Mouse (Mus musculus) cerebellum, adult 11 months (tissue): ENCODE data around the gene Zbp1.

ENCODE experiments used
- DNase-seq: peaks from one replicate; pipeline ENCODE4 v3.0.0; 2022

Gene Zbp1

DNA sequence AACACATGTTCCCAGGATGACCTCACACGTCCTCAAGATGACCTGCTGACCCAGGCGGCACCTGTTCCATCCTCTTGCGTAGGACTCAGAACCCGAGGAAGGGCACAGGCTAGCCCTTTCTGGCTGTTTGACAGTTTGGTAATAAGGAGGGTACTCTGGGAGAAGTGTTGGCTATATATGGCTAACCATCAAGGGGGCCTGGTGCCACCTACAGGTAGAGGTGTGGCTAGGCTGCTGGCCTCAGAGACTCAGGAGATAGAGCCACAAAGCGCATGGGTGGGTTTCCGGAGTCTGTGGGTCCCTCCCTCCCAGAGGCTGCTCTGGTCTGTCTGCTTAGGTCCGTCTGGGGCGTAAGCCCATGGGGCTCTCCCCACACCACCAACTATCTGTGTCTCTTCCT, 28.0 kb upstream of the Zbp1 start:
- no peak for DNase-seq

DNA sequence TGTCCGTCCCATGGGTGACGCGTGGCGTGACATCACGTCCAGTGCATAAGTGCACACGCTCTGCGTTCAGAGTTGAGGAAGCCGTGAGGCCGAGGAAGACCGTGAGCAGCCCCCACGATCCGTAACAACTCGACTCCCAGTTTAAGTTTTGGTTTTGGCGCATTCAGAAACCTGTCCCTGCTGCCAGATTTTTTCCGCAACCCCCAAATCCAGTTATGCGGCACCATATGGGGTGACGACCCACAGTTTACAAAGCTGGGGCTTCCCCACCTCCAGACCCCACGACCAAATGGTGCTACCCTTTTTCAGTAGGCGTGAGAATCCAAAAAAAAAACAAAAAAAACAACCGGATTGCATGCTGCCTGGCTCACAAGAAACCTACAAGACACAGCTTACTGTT, 26.5 kb upstream of the Zbp1 start:
- no peak for DNase-seq

DNA sequence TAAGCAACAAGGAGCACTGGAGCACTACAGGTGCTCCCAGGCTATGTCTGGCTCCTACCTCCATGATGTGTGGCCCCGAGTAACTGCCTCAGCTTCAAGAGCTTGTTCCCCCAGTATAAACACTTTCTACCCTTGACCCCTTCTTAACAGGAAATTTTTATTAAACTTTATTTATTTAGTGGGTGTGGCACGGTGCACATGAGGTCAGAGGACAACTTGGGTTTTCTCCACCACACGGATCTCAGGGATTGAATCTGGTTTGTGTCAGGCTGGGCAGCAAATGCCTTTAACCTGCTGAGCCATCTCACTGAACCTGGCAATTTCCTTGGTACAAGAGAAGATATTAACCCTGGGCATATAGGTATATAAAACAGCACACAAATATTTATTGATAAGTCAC, 25.4 kb upstream of the Zbp1 start:
- DNase-seq = no peak

DNA sequence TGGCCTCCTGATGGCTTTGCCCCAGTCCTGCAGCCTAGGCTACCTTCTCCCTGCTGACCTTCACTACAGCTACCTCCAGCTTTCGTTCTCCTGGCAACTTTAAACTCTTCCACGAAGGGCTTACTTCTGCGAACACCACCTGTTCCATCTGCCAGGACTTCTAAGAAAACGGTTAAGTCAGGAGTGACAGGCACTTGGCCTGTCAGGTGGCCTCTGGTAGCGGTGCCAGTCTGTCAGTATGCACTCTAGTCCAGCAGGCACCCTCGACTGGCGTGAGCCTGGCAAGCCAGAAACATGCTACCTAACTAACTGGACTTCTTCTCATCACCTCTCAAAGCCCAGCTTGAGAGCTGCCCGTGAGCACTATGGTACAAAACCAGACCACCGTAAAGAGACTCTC, 24.9 kb upstream of the Zbp1 start:
- no peak for DNase-seq

DNA sequence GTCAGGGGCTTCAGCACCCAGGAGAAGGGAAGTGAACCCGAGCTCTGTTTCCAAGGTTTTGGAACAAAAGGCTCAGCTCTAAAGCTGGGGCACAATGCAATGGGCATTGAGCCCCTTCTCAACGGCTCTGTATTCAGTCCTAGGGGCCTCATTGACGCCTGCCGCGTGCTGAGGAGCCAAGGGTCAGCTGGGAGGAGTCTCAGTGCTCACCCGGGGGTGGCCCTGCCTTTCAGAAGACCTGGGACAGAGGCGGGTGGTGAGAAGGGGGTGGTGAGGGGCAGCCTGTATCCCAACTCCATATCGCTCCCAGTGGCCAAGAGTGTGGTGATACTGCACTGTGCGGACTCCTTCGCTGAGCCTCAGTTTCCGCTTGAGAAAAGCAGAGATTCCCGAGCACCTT, 24.2 kb upstream of the Zbp1 start:
- no peak for DNase-seq

DNA sequence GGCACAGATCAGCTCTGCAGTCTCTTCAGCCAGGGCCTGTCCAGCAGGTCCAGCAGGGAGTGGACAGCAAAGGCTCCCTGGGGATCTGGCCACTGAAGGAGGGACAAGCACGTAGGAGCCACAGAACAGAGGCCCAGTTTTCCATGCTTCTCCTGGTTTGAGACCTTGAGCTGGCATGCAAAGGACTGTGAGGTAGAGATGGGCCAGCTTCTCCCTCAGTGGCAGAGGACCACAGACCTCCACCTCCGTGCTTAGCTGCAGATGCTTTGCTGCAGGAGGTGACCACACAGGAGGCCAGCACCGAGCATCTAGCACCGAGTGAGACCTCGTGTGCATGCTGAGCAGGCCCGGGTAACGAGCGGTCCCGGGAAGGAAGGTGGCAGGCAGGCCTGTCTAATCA, 22.0 kb upstream of the Zbp1 start:
- DNase-seq = no peak

DNA sequence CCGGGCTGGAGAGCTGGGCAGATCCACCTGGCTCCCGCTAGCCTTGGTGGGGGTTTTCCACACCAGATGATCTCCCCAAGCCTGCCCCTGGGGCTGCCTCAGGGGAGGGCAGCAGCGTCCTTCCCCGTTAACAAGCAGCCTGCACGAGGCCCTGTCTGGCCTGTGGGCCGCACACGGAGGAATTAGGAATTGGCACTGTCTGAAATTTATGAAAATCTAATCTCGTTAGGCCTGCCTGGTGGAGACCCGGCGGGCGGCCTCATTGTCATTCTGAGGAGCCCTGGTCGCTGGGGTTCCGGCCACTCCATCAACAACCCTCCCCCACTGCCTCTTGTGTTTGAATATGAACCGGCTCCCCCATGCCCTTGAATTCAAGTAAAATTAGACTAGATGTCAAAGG, 19.8 kb upstream of the Zbp1 start:
- DNase-seq = no peak

DNA sequence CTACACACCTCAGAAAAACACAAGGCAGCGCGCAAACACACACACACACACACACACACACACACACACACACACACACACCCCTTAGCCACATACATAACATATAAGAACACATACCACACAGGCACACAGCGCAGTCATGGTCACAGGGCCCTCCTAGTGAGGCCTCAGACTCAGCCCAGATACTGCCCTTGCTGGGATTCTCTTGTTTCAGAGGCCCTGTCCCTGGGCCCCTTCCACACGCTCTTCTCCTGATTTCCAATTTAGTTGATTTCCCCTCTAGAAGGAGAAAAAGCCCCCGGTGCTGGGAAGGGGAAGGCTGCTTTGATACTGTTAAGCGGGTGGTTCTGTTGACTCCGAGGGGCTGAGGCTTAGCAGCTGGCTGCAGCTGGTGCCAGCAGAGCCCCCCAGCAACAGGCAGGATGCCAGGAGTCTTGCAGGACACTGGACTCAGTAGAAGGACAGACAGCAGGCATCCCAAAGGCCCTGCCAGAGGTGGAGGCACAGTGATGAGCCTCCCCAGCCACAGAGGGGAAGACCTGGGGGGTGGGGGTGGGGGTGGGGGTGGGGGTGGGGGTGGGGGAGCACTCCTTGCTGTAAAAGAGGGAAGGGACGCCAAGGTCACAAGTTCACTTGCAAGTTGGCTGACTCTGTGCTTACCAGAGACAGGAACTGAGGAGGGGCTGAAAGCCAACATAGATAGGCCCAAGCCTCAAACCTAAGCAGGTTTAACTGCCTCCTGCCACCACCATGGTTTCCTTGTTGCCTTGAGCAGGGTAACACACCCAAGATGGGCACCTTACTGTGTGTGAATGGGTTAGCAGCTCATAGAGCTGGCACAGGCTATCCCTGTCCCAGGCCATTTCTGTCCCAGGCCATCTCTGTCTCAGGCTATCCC, 17.0 kb upstream of the Zbp1 start:
- no peak for DNase-seq

DNA sequence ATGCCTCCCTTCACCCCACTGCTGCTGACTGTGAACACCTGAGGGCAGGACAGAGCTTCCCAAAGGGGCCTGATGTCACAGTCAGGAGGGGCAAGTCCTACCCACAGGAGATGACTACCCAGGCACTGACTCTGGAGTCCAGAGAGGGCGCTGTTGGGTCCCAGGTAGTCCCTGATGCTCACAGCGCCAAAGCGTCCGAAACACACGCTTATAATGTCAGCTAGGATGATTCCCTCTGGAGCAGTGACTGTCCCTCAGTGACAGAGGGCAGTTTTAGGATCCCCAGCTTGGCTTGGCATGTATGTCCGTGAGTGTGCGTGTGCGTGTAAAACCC, 14.0 kb upstream of the Zbp1 start:
- DNase-seq = no peak

DNA sequence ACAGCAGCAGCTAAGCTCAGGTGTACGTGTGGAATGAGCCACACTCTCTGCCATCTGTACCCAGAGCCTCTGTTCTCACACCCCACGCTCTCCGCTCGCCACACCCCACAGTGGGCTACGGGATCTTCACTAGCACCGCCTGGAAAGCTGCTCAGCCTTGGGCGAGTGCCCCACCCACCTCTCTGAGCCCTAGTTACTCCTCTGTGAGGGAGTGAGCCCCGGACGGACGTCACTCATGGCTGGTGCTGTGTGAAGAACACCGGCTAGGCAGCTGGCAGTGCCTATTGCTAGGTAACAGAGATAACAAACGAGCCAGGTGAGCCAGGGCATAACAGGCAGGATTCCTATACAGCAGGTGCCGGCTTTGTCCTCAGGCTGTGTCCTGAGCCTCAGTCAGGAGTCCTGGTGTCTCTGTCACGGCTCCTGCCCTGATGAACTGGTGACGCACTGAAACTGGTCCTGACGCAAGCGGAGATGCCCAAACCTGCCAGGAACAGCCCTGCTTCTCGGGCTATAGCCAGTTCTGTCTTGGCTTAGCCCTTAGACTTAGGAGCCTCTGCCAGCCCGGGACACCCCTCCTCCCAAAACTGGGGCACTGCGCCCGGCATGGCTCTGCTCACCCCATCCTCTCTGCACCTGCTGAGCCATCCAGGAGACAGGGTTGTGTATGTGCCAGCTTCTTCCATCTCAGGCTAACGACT, 13.5 kb upstream of the Zbp1 start:
- no peak for DNase-seq

DNA sequence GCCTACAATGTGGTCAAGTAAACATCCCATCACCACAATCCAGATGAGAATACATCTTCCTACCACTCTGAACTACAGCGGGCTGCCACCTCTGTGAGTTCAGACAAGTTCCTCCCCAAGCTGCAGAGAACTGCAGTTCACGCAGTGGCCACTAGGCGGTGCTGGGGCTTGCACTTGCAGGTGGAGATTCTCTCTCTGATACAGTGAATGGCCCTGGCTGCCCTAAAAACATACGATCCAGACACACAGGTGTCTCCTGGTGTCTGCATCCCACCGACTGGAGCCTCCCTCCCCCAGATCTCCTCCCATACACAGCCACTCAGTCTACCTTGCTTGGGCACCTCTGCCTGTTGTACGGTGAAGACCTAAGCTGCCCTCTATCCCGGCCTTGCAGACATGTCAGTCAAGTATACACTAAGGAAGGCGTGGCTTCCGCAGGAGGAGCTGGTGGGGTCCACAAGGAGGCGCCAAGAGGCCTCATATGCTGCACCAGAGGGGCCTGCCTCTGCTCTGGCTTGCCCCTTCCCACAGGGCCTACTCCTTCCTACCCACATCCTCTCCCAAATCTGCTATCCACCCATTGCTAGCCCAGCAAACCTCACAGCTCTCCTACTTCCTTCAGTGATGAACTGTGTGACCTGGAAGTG, 11.0 kb upstream of the Zbp1 start:
- DNase-seq = peak; percentile 66

DNA sequence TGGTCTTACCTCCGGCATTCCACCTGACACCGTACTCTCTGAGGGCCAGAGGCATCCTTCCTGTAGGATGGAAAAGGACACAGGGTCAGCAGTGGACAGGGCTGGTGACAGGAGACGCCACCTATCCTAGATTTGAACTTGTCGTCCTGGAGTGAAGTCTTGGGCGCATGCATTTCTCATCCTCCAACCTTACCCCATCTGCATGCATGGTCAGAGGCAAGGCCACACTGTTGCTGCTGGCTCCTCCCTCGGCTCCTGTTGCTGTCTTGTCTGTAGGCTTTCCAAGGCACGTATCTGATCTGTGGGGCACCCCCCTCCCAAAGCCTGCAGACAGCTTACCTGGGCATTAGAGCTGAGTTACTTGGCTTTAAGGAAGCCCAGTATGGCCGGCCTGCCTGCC, 9.8 kb upstream of the Zbp1 start:
- DNase-seq = no peak

DNA sequence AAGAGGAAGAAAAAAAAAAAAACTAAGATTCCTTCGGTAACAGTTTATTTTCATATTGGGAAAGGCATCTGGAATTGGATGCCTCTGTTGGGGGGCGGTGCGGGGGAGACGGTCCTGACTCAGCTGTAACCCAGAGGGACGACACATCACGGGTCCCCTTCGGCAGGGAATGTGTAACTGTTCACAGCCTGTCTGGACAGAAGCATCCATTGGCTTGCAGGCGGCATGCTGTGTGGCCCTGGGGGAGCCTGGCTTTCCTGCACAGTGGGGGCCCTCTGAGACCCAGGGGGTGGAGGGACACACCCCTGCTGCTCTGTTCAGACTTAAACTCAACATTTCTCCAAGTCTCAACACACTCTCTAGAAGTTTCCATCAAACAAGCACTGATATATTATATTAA, 8.1 kb upstream of the Zbp1 start:
- no peak for DNase-seq

DNA sequence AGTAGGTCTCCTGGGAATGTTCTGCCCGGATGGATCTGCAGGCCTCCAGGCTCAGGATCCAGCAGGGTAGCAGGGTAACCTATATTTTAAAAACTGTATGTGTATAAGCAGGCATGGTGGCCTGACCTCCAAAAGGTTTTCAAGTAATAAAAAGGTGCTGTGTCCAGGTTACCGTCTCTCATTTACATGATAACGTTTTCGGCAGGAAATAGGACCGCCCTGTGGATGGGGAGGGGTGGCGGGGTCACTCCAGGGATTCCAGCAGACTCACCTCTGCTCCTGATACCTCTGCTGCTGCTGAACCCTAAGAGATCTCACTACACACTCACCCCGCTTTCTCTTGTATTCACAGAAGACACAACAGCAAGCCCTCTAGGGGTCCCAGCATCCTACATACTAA, 7.2 kb upstream of the Zbp1 start:
- no peak for DNase-seq

DNA sequence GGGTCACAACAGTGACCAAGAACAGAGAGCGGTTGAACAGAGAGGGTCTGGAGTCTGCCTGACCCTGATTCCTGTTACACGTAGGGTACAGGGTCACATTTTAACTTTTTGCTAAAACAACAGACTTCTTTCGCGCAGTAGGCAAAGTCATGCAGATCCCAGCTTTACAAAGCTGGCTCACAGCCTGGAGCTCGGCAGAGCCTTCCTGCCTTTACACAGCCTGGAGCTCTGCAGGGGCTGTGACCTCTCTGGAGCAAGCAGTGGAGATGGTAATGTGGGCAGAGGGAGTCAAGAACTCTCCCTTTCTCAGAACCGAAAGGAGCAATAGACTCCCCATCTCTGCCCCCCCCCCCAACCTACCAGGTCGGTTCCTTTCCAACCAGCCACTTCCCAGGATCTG, 6.1 kb upstream of the Zbp1 start:
- no peak for DNase-seq

DNA sequence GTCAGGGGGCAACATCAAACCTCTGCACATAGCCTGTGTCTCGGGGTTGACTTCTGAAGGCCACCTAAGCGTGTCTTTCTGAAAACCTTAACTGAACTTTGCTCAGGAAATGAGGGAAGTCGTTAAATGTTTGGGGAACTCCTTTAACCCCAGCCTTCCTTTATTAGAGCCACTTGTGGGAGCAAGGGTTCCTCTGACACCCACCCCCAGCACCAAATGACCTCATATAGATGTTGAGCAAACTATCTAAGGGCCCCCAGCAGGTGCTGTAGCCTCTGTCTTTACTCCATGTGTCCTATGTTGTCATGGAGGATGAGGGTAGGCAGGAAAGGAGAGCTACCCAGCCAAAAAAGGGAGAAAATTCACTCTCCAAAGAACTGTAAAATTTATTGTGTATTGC, 5.4 kb upstream of the Zbp1 start:
- DNase-seq = no peak

DNA sequence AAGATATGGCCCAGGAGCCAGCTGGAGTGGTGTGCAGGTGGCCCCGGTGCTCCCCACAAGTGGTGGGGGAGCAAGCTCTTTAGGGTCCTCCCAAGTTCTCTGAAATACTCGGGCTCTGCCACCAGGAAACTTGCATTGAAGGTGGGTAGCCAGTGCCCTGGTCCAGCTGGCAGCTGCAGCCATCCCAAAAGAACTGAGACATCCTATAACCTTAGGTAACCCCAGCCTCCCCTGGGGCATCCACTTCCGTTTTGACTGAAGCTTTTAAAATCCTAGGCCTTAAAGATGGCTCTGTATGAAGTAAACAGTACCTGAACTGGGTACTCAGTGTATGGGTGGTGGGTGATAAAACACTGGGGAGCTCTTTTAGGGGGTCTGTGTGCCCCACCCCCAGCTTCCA, 4.8 kb upstream of the Zbp1 start:
- no peak for DNase-seq

DNA sequence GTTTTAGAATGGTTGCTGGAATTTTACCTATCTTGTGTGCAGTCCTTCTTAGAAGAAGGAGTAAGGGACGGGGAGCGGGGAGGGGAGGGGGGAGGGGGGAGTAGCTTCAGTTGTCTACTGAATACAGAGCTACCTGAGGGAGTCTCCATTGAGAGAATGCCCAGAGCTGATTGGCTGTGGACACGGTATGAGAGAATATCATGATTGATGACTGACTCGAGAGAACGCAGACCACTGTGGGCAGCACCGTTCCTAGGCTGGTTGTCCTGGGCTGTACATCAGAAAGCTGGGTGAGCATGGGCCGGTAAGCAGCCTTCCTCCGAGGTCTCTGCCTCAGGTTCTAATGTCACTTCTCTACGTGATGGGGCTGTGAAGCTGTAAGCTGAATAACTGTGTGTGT, 2.0 kb upstream of the Zbp1 start:
- DNase-seq = no peak

DNA sequence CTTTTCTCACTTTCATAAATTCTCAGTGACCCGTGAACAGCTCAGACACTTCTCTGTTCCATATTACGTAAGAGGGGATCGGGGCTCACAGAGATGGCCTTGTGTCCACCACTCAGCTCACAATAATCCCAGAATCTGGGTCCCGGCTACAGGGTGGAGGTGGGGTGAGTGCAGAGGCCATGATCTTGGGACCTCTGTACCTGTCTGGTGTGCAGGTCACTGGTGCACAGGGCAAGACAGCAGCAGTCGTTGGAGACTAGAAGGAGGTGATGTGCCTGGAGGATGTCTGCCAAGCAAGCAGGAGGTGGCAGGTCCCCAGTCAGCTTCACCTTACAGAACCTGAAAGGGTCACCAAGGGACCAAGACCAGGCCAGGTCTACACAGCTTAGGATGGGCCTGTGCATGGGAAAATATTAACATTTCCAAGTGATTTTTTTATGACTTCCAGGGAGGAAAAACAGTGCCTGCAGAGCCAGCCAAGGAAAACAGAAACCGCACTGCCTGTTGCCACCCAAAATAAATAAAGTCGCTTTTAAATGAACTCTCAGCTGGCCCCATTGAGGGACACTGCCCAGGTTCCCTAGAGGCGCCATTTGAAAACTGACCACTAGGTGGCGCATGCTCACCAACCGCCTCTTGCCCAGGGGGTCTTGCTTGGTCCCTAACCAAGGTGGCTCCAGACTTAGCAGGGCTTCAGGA, 682 bp upstream of the Zbp1 start:
- no peak for DNase-seq

DNA sequence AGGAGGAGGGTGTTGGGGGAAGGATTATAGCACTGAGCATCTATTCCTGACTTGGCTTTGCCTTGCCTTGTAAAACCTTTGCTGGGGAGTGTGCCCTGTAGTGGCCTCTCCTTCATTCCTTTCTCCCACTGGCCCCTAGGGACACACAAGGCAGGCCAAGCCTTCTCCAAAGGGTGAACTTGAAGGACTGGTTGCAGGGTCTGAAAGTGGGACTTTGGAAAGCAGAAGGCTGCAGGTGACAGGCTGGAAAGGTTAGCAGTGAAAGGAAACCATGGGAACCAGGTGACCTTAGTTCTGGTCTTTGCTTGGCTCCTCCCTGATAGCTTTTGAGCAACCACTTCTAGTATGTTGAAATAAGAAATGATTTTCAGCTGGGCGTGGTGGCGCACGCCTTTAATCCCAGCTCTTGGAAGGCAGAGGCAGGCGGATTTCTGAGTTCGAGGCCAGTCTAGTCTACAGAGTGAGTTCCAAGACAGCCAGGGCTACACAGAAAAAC, 912 bp downstream of the Zbp1 start:
- no peak for DNase-seq

DNA sequence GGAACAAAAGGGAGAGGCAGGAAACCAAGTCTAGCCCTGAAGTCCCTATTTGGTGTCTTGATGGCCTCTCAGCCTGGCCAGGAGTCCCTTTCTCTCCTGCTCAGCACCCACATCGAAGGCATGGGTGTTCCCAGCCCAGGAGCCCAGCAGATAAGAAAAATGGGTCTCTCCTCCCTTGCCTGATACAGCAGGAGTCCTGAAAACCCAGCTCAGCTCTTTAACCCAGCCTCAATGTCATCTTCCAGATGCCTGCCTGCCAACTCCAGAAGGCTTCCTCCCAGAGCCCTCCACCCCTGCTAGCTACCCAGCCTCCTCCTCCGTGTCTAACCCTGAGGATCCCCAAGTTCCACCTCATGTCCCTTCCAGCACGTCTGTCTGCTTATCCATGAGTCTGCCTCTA, 1.5 kb downstream of the Zbp1 start:
- no peak for DNase-seq

DNA sequence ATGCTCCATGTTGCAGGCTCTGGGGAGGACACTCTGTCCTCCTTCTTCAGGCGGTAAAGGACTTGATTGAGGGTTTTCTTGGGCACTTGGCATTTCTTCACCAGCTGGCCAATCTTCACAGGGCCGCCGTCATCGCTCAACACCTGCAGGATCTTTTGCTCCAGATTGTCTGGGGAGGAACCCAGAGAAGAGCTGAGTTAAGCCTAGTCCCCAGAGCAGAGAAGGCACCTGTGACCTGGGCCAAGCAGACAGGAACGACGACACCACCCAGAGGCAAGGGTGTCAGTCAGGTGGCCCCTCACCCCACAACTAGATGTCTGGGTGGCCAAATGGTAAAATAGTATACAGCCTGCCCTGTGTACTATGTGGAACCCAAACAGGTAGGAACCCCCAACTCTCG, 1.9 kb downstream of the Zbp1 start:
- no peak for DNase-seq

DNA sequence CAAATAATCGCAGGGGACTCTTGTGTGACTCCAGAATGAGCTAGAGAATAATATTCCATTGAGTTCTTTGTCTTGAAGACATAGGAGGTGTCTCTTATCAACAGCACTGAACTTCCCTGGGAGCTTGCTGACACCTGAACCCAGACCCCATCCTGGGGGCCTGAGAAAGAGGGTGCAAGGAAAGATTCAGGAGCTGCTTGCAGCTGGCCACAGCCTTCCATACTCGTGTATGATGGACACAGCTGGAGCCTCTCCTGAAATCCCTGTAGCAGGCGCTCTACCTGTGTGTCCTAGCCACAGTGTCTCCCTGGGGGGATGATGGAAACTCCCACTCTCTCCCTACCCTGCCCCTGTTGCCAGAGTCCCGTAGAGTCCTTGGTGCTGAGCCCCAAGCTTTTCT, 6.5 kb downstream of the Zbp1 start:
- no peak for DNase-seq
